Mouse (Mus musculus): Measurements from ENCODE around the gene Fam69a.
A peak's percentile ranks its signal among the peaks of the same experiment; 100 is the strongest.
"Not testable (repeated sequence)": the region's sequence is repeated elsewhere in the genome, so short reads cannot be mapped to it uniquely, and the experiment has no call there.

Gene Fam69a

DNA sequence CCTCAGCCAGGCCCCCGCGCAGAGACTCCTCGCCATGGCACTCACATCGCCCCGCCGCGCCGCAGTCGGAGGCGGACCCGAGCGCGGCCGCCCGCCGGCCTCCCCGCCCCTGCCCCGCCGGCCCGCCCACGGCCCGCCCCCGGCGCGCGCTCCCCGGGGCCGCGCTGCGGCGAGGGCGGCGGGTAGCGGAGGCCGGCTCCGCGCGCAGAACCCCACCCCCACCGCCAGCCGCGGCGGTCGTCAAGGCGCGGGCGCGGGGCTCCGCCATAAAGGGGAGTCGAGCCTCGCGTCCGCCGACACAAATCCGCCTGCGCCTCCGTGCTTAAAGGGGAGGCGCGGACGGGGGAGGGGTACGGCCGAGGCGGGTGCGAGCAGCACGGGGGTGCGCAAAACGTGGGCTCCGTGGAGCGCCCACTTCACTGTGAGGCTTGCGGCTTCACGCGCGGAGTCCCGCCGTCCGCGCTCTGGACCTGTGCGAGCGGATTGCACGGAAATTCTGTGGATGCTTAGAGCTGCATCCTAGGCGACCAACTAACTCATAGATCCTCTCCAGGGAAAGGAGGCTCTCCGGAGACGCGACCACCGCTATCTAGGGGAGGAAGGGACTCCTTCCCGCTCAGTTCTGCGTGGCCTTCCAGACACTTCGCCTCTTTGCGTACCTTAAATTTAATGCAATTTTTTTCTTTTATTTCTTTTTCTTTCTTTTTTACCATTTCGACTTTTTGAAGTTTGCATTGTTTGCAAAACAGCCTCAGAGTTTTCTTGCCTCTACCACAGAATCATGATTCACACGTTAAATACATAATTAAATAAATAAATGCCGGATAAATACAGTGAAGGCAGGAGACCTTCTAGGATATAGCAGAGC is at the start of gene Fam69a:
Gene Fam69a (minus strand): TSS at position 119 of the 868 bp plus-strand sequence.
- DNase-seq (ENCODE audit: low spot score in 2 of 2) = peak; percentile 77 to 88

GRCm38 (mm10) chr5:108035523-108035922 is 48.6 kb upstream of the Fam69a start:
- no peak for DNase-seq (ENCODE audit: low spot score in 2 of 2)

GRCm38 (mm10) chr5:108034194-108034593 is 47.3 kb upstream of the Fam69a start:
- no peak for DNase-seq (ENCODE audit: low spot score in 2 of 2)

- DNase-seq (ENCODE audit: low spot score in 2 of 2) = no peak
These were observed 44.4 kb upstream of the Fam69a start for GRCm38 (mm10) chr5:108031267-108031666.

DNA sequence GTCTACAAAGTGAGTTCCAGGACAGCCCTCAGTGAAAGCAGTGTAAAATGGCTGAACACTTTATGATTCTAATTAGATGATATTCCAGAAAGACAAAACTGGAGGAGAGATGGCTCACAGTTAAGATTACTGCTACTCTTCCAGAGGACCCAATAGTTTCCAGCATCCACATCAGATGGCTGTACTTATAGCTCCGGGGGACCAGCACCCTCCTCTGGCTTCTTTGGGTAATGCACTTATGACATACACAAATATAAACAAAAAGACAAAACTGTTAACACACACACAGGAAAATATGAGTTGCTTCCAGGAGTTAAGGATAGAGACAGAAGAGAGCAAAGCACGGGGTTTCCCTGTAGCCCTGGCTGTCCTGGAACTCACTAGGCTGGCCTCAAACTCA is 43.1 kb upstream of the Fam69a start:
- DNase-seq (ENCODE audit: low spot score in 2 of 2) = no peak

DNA sequence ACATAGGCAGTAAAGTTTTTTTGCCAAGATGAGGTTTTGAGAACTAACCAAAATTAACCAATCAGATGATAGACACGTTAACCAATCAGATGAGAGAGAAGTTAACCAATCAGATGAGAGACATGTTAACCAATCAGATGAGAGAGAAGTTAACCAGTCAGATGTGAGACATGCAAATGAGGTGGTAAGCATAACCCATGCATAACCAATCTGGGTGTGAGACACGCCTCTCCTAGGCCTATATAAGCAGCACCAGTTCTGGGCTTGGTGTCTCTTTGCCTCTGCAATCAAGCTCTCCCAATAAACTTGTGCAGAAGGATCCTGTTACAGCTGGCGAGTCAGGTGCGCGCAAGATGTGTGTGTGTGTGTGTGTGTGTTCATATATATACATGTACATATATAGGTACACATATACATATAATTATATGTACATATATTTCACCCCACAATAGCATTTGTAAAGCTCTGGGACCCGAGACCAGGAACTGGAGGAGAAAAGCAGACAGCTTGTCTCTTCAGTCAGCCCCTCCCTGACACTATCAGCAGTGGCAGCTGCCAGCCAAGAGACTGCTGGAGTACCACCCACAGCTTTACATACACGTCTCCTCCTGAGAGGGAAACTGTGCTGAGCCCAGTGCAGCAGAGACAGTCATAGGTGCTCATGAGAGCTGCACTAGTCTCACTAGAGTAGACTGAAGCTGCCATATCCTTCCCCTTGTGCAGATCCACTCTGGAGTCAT is 42.1 kb upstream of the Fam69a start:
- DNase-seq (ENCODE audit: low spot score in 2 of 2) = not testable (repeated sequence)

GRCm38 (mm10) chr5:108028230-108028629 is 41.3 kb upstream of the Fam69a start:
- DNase-seq (ENCODE audit: low spot score in 2 of 2) = no peak

DNA sequence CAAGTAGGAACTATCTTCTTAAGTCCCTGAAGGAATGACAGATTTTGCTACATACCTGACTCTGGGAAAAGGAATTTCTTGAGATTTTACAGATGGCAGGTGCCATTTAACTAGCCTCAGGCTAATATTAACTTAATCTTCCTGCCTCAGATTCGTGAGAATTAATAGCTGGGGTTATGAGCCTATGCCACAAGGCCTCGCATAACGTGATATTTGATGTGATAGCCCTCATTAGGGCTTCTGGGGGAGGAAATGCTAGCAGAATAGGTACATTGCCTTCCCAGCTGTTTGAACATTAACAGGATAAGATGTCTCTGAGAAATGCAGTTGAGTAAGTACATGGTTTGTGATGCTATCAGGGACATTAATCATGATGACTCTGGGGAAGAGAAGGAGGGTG is 34.5 kb upstream of the Fam69a start:
- DNase-seq (ENCODE audit: low spot score in 2 of 2) = no peak

- no peak for DNase-seq (ENCODE audit: low spot score in 2 of 2)
These were observed 32.5 kb upstream of the Fam69a start for GRCm38 (mm10) chr5:108019367-108019766.

DNA sequence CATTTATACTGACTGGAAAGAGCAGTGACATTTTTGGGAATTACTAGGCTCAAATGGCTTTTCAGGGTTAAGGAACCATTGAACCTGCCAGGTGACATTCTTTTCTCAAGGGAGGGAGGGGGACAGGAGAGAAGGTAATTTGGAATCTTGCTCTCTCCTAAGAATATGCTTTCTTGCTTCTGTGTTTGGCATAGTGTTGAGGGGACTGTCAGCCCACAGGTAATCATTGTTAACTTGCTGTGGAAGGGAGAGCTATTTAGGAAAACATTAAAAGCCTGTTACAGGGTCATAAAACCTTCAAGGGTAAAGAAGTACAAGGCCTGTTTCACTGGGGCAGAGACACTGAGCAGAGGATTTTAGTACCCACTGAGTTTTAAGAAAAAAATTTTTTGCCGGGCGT is 30.3 kb upstream of the Fam69a start:
- DNase-seq (ENCODE audit: low spot score in 2 of 2) = no peak

DNA sequence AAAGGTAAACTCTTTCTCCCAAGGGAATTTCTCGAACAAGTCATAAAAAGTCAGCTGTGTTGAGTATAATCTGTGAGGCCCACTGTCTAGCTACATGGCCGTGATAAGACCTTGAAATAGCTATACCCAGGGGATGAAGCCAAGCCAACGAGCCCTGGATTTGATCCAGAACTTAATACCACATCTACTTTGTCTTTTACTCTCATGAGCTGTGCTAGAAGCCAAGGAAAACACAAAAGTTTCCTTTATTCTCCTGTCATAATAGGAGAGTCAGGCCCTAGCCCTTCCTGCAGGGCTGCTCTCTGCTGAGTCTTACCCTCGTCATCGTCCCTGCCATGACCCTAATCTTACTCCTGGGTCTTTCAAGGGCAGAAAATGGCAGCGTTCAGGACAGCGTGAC is 28.5 kb upstream of the Fam69a start:
- DNase-seq (ENCODE audit: low spot score in 2 of 2) = no peak

DNA sequence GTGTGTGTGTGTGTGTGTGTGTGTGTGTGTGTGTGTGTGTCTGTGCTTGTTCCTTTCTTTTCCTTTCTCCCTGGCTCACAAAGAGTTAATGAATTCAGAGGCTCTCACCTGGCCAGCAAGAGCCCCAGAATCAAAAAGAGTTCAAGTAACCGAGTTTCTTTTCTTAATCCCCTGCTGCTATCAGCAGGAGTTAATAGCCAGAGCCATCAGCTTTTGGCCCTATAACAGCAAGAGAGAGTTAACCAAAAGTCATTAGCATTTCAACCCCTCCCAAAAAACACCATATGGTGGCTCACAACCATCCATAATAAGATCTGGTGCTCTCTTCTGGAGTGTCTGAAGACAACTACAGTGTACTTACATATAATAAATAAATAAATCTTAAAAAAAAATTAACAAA is 27.3 kb upstream of the Fam69a start:
- DNase-seq (ENCODE audit: low spot score in 2 of 2) = no peak

DNA sequence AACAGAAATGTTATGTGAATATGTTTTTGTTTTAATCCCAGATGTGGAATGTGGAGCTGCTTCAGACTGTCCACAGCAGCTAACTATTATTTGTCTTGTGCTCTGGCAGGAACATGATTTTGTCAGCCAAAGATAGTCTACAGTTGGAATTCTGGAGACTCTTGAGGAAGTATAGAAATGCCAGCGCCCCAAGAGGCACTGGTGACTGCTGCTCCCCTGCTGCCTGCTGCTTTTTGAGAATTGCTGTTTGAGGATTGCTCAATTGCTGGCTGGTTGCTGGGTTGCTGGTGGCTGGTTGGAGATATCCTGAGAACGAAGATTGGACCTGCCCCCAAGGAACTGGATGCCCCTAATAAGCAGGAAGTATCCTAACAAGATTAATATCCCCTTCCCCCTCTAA is 22.8 kb upstream of the Fam69a start:
- DNase-seq (ENCODE audit: low spot score in 2 of 2) = no peak

DNA sequence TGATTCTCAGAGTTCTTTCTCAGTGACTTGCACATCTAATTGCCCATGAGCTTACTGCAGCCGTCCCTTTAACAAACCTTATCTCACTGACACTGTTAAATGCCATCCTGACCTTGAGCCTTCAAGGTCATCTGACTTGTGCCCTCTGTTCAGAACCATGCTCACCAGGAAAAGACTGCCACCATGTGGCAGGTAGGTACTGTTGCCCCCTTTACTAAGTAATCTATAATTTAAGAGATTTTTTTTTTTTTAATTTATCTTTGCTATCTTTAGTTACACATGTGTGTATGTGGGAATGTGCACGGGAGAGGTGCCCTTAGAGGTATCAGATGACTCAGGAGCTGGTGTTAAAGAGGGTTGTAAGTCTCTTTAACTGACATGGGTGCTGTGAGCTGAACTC is 18.2 kb upstream of the Fam69a start:
- no peak for DNase-seq (ENCODE audit: low spot score in 2 of 2)

- no peak for DNase-seq (ENCODE audit: low spot score in 2 of 2)
These were observed 15.8 kb upstream of the Fam69a start for GRCm38 (mm10) chr5:108002734-108003133.

- peak in 1 of 2 experiments; percentile 30 for DNase-seq (ENCODE audit: low spot score in 2 of 2)
These were observed 14.1 kb upstream of the Fam69a start for GRCm38 (mm10) chr5:108000776-108001548.

DNA sequence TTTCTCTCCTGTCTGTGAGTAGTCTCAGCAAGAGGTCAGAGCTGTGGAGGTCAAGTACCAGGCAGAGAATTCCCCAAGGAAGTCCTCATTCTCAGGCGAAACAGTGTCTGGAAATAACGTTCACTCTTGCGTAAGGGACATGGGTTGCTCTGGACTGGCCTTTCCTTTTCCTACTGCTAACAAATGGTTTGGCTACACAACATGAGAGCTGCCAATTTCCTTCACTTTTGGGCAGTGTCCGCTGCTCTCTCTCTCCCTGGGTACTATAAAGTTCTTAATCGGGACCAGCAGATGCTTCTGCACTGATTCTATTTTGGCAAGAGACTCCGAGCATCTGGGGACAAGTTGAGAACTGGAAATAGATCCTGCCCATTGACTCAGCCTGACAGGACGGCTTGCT is 10.8 kb upstream of the Fam69a start:
- DNase-seq (ENCODE audit: low spot score in 2 of 2) = no peak

- DNase-seq (ENCODE audit: low spot score in 2 of 2) = no peak
These were observed 9.1 kb upstream of the Fam69a start for GRCm38 (mm10) chr5:107995936-107996335.

- no peak for DNase-seq (ENCODE audit: low spot score in 2 of 2)
These were observed 958 bp upstream of the Fam69a start for GRCm38 (mm10) chr5:107987835-107988251.

GRCm38 (mm10) chr5:107986255-107986966 is 474 bp downstream of the Fam69a start:
- DNase-seq (ENCODE audit: low spot score in 2 of 2) = peak; percentile 50

GRCm38 (mm10) chr5:107983946-107984345 is 2.9 kb downstream of the Fam69a start:
- DNase-seq (ENCODE audit: low spot score in 2 of 2) = no peak

- DNase-seq (ENCODE audit: low spot score in 2 of 2) = no peak
These were observed 4.9 kb downstream of the Fam69a start for GRCm38 (mm10) chr5:107982016-107982415.

All from frontal cortex, postnatal 10 days (tissue).